Mouse (Mus musculus) 416B (cell line): ENCODE results near the gene Gm9376.

Experiments used
- DNase-seq: peaks from one replicate; pipeline ENCODE4 v3.0.0; 2011; ENCODE audit warnings: low read depth

Gene Gm9376

GRCm38 (mm10) chr14:118266660-118267059 is at the start of gene Gm9376:
TSS of gene Gm9376 (plus strand) at chr14:118266960.
- no peak for DNase-seq

- peak; percentile 32 for DNase-seq
Observed at GRCm38 (mm10) chr14:118220885-118221284, 45.9 kb upstream of the Gm9376 start.

GRCm38 (mm10) chr14:118225061-118225743 is 41.6 kb upstream of the Gm9376 start:
- no peak for DNase-seq

GRCm38 (mm10) chr14:118225911-118226310 is 40.8 kb upstream of the Gm9376 start:
- DNase-seq = no peak

- DNase-seq = no peak
Observed at GRCm38 (mm10) chr14:118226471-118227155, 40.1 kb upstream of the Gm9376 start.

GRCm38 (mm10) chr14:118232381-118232970 is 34.3 kb upstream of the Gm9376 start:
- DNase-seq = no peak

GRCm38 (mm10) chr14:118233786-118234540 is 32.8 kb upstream of the Gm9376 start:
- no peak for DNase-seq

- no peak for DNase-seq
Observed at GRCm38 (mm10) chr14:118234541-118235210, 32.1 kb upstream of the Gm9376 start.

- no peak for DNase-seq
Observed at GRCm38 (mm10) chr14:118235361-118235972, 31.3 kb upstream of the Gm9376 start.

- no peak for DNase-seq
Observed at GRCm38 (mm10) chr14:118235973-118236885, 30.5 kb upstream of the Gm9376 start.

GRCm38 (mm10) chr14:118236886-118237289 is 29.9 kb upstream of the Gm9376 start, which contains the start of gene Sox21:
TSS of gene Sox21 (minus strand) at chr14:118237030.
- no peak for DNase-seq

- DNase-seq = no peak
Observed at GRCm38 (mm10) chr14:118237786-118238185, 29.0 kb upstream of the Gm9376 start.

- DNase-seq = no peak
Observed at GRCm38 (mm10) chr14:118239351-118239750, 27.4 kb upstream of the Gm9376 start.

- DNase-seq = peak; percentile 68
Observed at GRCm38 (mm10) chr14:118241416-118241815, 25.3 kb upstream of the Gm9376 start.

GRCm38 (mm10) chr14:118253381-118253780 is 13.4 kb upstream of the Gm9376 start:
- DNase-seq = no peak

- DNase-seq = no peak
Observed at GRCm38 (mm10) chr14:118268849-118269248, 2.1 kb downstream of the Gm9376 start.

- no peak for DNase-seq
Observed at GRCm38 (mm10) chr14:118272594-118273555, 6.1 kb downstream of the Gm9376 start.

GRCm38 (mm10) chr14:118277704-118278498 is 11.1 kb downstream of the Gm9376 start:
- no peak for DNase-seq
